Mouse (Mus musculus) intestine, embryonic 16.5 days (tissue): ENCODE data around the gene 4932438H23Rik. TPM values are rescaled to one million over a fixed set of nuclear protein-coding genes. Genes with fewer than 3 reads are reported as not detected.

Source experiments
- ATAC-seq: fragments of 200-750 bp; cut with Nextera tagmentation; 2 replicates; pipeline ENCODE4 v1.8.0; 2017; ENCODE audit warnings: moderate TSS enrichment, moderate library complexity
- H3K27ac ChIP-seq: fragments of 300-500 bp; sonication (generic); 2 replicates; pipeline ENCODE4 v1.5.1; 2014; ENCODE audit warnings: mild to moderate bottlenecking, low read length
- H3K27me3 ChIP-seq: fragments of 300-500 bp; sonication (generic); replicated peaks from 2 replicates; pipeline ENCODE4 v1.6.1; 2014; ENCODE audit warnings: low read length, control low read depth, mixed read lengths; ENCODE audit not compliant: control insufficient read depth, insufficient read depth
- H3K36me3 ChIP-seq: fragments of 300-500 bp; sonication (generic); 2 replicates; pipeline ENCODE4 v1.6.1; 2014; ENCODE audit warnings: low read length, control low read depth; ENCODE audit not compliant: control insufficient read depth, insufficient read depth
- H3K4me1 ChIP-seq: fragments of 300-500 bp; sonication (generic); 2 replicates; pipeline ENCODE4 v1.6.1; 2014; ENCODE audit warnings: low read length, control low read depth, mixed read lengths; ENCODE audit not compliant: control insufficient read depth, insufficient read depth
- H3K4me2 ChIP-seq: fragments of 300-500 bp; sonication (generic); 2 replicates; pipeline ENCODE4 v1.6.1; 2014; ENCODE audit warnings: low read depth, low read length, control low read depth
- H3K4me3 ChIP-seq: fragments of 300-500 bp; sonication (generic); 2 replicates; pipeline ENCODE4 v1.5.1; 2014; ENCODE audit warnings: mild to moderate bottlenecking, low read length
- H3K9ac ChIP-seq: fragments of 300-500 bp; sonication (generic); 2 replicates; pipeline ENCODE4 v1.6.1; 2014; ENCODE audit warnings: low read depth, low read length
- H3K9me3 ChIP-seq: fragments of 300-500 bp; sonication (generic); 2 replicates; pipeline ENCODE4 v1.6.1; 2016; ENCODE audit warnings: low read length, control low read depth; ENCODE audit not compliant: control insufficient read depth
- WGBS: fragments of 180-500 bp; shearing (Covaris S2); extraction: QIAGEN DNeasy Blood & Tissue Kit; methylation state at CpG from one replicate; pipeline ENCODE4 v1.1.7; 2014; 5-methylcytosine and 5-hydroxymethylcytosine counted together
- polyA plus RNA-seq: library from polyadenylated mRNA; unstranded; fragments of >200 nt; fragmentation: Nextera tagmentation; extraction: Ambion mirVana; gene quantifications from 2 replicates; pipeline ENCODE4 v1.2.1, GENCODE M21; 2015

4932438H23Rik gene
- polyA plus RNA-seq, 1 experiment from 2014 or later: 0.17 TPM

DNA sequence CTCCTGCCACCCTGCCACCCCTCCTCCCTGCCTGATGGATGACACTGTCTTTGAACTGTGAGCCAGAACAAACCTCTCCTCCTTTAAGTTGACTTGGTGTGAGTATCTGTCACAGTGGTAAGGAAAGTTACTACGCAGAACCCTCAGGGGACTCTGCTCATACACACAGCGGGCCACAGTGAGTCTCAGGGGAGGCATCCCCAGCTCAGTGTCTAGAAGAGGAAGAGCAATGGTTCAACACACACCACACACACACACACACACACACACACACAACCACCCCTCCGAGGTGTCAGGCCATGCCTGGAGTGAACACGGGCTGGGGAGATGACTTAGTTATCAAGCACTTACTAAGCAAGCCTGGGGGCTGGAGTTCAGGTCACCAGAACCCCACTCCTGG lies 33.5 kb upstream of the 4932438H23Rik start:
- no peaks in the 10 kb centered on the region for H3K9me3 ChIP-seq
- no peaks in the 10 kb centered on the region for H3K4me1 ChIP-seq
- no peaks in the 10 kb centered on the region for H3K36me3 ChIP-seq
- no peak for ATAC-seq
- no peak overlapping the region for H3K4me3 ChIP-seq
- 82% methylated on average over 4 of the region's 4 CpGs for WGBS
- H3K9ac ChIP-seq: no peak overlapping the region
- no peaks in the 10 kb centered on the region; the same call in 1 of the 2 replicates for H3K27me3 ChIP-seq
- no peak overlapping the region for H3K4me2 ChIP-seq
- no peak overlapping the region for H3K27ac ChIP-seq

- ATAC-seq: no peak
- 82% methylated on average over 8 of the region's 8 CpGs for WGBS
- no peak overlapping the region for H3K4me3 ChIP-seq
Observed at GRCm38 (mm10) chr16:91126734-91127524, 32.0 kb upstream of the 4932438H23Rik start.

GRCm38 (mm10) chr16:91124256-91124655 lies 29.3 kb upstream of the 4932438H23Rik start:
- H3K27ac ChIP-seq: no peak overlapping the region
- WGBS: 62% methylated on average over 3 of the region's 3 CpGs
- ATAC-seq: no peak
- H3K4me1 ChIP-seq: no peaks in the 10 kb centered on the region
- H3K9ac ChIP-seq: no peak overlapping the region
- no peaks in the 10 kb centered on the region; the same call in 1 of the 2 replicates for H3K27me3 ChIP-seq
- no peak overlapping the region for H3K4me3 ChIP-seq
- H3K9me3 ChIP-seq: no peaks in the 10 kb centered on the region
- no peak overlapping the region for H3K4me2 ChIP-seq
- H3K36me3 ChIP-seq: no peaks in the 10 kb centered on the region

More at GRCm38 (mm10) chr16:91126734-91127524, 32.0 kb upstream of the 4932438H23Rik start:
- Histone ChIP-seq H3K9ac (no peak overlapping the region), H3K27ac (no peak overlapping the region), H3K9me3 (no peaks in the 10 kb centered on the region), H3K4me1 (no peaks in the 10 kb centered on the region), H3K4me2 (no peak overlapping the region), H3K27me3 (no peaks in the 10 kb centered on the region; the same call in 1 of the 2 replicates), H3K36me3 (no peaks in the 10 kb centered on the region)

DNA sequence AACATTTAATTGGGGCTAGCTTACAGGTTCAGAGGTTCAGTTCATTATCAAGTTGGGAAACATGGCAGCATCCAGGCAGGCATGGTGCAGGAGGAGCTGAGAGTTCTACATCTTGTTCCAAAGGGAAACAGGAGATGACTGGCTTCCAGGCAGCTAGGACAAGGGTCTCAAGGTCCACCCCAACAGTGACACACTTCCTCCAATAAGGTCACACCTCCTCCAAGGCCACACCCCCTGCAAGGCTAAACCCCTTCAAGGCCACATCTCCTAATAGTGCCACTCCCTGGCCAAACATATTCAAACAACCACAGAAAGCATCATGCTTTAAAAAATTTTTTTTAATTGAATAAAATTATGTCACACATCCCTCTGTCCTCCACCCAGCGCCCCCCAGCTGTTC lies 28.9 kb upstream of the 4932438H23Rik start:
- Histone ChIP-seq H3K36me3 (no peaks in the 10 kb centered on the region), H3K4me1 (no peaks in the 10 kb centered on the region), H3K4me2 (no peak overlapping the region), H3K27me3 (no peaks in the 10 kb centered on the region; the same call in 1 of the 2 replicates), H3K9ac (no peak overlapping the region), H3K27ac (no peak overlapping the region), H3K4me3 (no peak overlapping the region), H3K9me3 (no peaks in the 10 kb centered on the region)
- no peak for ATAC-seq
- WGBS: 79% methylated on average over 1 of the region's 1 CpGs

DNA sequence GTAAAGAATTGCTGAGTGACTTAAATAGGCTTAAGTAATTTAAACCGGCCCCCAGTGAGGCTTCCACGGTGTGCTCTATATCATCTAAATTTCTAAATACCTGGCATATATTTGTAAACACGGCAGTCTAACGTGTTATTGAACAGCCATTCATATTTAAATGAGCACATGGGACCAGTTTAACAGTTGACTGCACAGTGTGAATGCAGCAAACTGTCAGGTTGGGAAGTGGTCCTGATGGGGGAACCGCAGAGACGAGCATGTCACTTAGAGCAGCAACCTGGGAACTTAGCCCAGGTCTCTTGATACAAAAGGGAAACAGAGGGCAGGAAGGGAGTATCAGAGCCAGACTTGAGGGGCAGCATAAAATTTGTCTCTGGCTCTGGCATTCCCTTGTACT lies 25.0 kb upstream of the 4932438H23Rik start:
- H3K4me1 ChIP-seq: no peaks in the 10 kb centered on the region
- no peak overlapping the region for H3K4me3 ChIP-seq
- no peak for ATAC-seq
- H3K9ac ChIP-seq: no peak overlapping the region
- no peaks in the 10 kb centered on the region for H3K36me3 ChIP-seq
- no peak overlapping the region for H3K27ac ChIP-seq
- H3K9me3 ChIP-seq: no peaks in the 10 kb centered on the region
- no peaks in the 10 kb centered on the region for H3K27me3 ChIP-seq
- WGBS: 80% methylated on average over 6 of the region's 6 CpGs
- no peak overlapping the region for H3K4me2 ChIP-seq

DNA sequence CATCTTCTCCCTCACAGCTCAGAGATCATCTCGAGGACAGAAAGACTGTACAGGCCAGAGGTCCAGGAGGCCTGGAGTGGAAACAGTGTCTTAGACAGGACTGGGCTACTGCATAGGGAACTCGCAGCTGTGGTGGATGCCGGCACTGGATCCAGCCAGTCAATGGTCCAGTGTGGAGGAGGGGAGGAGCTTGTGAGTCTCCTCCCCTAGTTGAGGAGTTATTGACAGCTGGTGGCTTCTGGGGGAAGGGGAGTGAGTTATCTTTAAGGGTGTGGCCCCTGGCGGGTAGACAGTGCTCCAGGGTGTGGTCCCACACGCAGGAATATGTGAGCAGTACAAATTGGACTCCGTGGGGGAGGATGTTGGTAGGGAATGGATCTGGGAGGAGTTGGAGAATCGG lies 21.8 kb upstream of the 4932438H23Rik start:
- Histone ChIP-seq H3K36me3 (no peaks in the 10 kb centered on the region), H3K9ac (no peak overlapping the region), H3K4me3 (no peak overlapping the region), H3K9me3 (no peaks in the 10 kb centered on the region), H3K4me2 (no peak overlapping the region), H3K27ac (no peak overlapping the region), H3K27me3 (no peaks in the 10 kb centered on the region), H3K4me1 (no peaks in the 10 kb centered on the region)
- ATAC-seq: no peak
- WGBS: 63% methylated on average over 7 of the region's 7 CpGs

DNA sequence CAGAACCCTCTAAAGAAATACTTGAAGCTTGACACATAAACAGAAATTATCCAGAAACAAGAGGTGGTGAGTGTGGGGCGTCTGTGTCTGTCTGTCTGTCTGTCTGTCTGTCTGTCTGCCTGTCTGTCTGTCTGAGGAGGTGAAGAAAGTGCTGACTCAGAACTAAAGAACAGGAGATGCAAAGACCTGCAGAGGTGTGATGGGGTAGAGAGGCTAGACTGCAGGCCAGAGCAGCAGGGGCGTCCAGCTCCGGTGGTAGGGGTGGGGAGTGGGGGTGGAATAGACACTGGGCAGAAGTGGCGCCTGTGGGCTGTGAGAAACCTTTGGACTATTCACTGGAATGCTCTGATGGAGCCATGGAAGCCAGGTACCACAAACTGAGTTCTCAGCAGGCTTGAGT lies 21.1 kb upstream of the 4932438H23Rik start:
- Histone ChIP-seq H3K4me1 (no peaks in the 10 kb centered on the region), H3K36me3 (no peaks in the 10 kb centered on the region), H3K4me2 (no peak overlapping the region), H3K4me3 (no peak overlapping the region), H3K9ac (no peak overlapping the region), H3K27ac (no peak overlapping the region), H3K27me3 (no peaks in the 10 kb centered on the region), H3K9me3 (no peaks in the 10 kb centered on the region)
- 81% methylated on average over 4 of the region's 4 CpGs for WGBS
- ATAC-seq: no peak

GRCm38 (mm10) chr16:91110999-91111535 lies 16.1 kb upstream of the 4932438H23Rik start:
- no peak overlapping the region for H3K27ac ChIP-seq
- H3K9ac ChIP-seq: no peak overlapping the region
- 51% methylated on average over 11 of the region's 11 CpGs for WGBS
- H3K4me1 ChIP-seq: no peaks in the 10 kb centered on the region
- H3K9me3 ChIP-seq: no peaks in the 10 kb centered on the region; the same call in 1 of the 2 replicates
- ATAC-seq: no peak
- H3K4me2 ChIP-seq: no peak overlapping the region
- no peaks in the 10 kb centered on the region for H3K36me3 ChIP-seq
- no peak overlapping the region for H3K4me3 ChIP-seq
- no peaks in the 10 kb centered on the region for H3K27me3 ChIP-seq

DNA sequence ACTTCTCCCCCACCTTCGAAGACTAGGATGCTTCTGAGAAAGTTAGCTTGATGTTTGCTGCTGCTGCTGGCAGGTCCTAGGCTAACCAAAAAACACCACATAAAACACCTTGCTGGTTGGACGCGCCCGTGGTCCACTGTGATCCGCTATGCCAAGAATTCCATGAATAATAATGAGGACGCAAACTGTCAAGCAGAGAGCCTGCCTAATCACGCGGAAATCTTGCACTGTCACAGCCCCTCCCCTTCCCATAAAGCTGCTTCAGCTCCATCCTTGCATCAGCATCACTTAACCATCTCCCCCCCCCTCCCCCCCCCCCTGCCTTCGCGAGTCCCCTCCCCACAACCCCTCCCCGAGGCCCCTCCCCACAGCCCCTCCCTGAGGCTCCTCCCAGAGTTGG lies 12.7 kb upstream of the 4932438H23Rik start:
- Histone ChIP-seq H3K4me1 (no peaks in the 10 kb centered on the region), H3K4me2 (no peak overlapping the region), H3K27ac (no peak overlapping the region), H3K9ac (no peak overlapping the region), H3K36me3 (no peaks in the 10 kb centered on the region), H3K27me3 (0 out of 2 replicates have a peak, but pooled peaks cover 4% of the 10 kb centered on the region), H3K9me3 (no peaks in the 10 kb centered on the region; the same call in 1 of the 2 replicates), H3K4me3 (no peak overlapping the region)
- ATAC-seq: no peak
- 70% methylated on average over 8 of the region's 11 CpGs for WGBS
